Mouse (Mus musculus) gastrocnemius, postnatal 10 days (tissue): ENCODE results near the gene Egfr. TPM values are rescaled to one million over a fixed set of nuclear protein-coding genes. Genes with fewer than 3 reads are reported as not detected.

Experiments used
- DNase-seq: peaks from one replicate; pipeline ENCODE4 v3.0.0; 2021; ENCODE audit warnings: mixed read lengths
- total RNA-seq, 2 experiments: library from RNA; stranded (reverse); gene quantifications; 2 replicates each; pipeline ENCODE4 v1.2.3; 2021

Egfr gene
- total RNA-seq, 2 experiments from 2014 or later: 24.3 to 25.4 TPM

DNA sequence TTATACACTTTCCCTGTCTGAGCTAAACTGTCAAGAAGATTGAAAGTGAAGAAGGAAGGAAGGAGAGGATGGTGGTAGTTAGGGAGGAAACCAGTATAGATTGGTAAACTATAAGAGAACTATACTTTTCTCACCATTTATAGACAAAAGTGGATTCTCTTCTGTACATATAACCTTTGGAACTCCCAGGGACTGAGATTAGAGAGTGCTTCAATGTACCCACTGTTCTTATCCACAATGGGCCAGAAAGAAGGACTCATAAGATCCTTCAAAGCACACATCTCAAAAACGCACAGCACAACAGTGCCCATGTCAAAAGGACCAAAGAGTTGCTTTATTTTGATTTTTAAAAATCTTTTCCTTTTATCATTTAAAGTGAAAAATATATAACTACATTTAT, 148.2 kb downstream of the Egfr start:
- DNase-seq: no peak

DNA sequence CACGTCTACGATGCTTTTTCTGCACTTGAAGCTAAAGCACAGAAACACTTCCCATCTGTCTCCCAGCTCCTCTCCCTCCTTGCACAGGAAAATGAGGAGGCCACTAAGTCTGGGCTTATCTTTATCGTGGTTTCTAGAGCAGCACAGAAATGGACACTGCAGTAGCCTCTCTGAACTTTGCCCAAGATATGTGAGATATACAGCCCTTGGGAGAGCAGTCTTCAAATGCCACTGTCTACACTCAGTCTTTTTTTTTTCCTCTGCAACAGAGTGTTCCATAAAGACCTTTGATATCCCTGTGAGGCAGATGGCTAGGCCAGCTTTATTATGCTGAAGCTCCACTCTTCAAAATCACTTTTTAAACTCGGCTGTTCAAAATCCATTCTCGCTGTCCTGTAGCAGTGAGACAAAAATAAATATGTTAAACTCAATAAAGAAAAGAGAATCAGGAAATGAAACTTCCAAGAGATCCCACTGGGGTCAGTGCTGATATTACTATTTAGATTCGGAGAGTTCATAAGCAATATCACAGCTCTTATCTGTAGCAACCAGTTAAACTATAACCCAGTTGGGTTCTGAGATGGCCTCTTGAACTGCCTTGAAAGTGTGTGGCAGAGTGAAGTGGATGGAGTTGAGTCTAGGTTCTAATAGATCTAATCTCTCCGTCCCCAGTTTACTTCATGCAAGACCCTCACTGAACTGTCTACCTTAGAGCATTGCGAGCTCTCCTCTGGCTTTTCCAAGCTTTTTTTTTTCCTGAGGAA, 148.8 kb downstream of the Egfr start:
- no peak for DNase-seq

DNA sequence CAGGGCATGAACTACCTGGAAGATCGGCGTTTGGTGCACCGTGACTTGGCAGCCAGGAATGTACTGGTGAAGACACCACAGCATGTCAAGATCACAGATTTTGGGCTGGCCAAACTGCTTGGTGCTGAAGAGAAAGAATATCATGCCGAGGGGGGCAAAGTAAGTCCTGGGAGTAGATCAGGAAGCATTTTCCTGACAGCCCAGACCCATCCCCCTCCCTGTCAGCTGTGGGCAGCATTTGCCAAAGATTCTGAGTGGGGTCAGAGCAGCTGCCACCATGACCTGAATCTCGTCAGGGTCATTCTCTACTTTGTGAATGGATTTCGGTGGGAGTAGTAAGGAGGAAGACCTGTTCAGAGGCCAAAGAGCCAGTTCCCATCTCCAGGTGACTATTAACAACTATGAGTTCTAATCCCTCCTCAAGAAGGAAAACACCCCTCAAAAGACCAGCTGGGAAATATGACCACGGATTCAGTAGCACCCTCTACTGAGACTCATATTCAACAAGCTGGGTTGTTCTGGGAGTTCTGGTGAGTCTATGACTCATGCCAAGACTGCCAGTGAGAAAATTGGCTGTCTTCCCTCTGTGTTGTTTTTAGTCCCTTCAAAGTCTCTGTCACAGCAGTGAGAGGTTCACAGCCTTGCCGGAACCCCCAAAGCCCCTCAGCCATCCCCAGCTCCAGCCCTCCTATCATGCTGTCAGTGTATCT, 152.5 kb downstream of the Egfr start:
- DNase-seq: no peak

DNA sequence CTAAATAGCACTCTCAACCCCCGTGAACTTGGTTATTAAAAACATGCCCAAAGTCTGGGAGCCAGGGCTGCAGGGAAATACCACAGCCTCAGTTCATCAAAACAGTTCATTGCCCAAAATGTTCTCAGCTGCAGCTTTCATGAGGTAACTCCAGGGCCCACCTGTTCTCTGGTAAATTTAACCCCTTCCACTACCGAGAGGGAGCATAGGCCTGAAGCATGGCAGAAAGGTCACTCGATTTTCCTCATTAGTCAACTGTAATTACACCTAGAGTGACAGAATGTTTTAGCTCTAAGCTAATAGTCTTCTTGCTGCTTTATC, 153.0 kb downstream of the Egfr start:
- no peak for DNase-seq

DNA sequence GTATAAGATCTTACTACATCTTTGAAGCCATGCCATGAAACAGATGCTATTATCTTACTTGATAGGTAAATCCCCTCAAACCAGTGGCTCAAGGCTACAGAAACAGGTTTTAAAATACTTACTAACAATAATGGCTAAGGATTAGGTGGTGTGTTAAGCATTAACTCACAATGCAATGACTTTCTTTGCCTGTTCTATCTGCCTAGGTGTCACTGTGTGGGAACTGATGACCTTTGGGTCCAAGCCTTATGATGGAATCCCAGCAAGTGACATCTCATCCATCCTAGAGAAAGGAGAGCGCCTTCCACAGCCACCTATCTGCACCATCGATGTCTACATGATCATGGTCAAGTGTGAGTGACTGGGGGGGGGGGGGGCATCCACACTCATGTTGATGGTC, 154.5 kb downstream of the Egfr start:
- DNase-seq: no peak

DNA sequence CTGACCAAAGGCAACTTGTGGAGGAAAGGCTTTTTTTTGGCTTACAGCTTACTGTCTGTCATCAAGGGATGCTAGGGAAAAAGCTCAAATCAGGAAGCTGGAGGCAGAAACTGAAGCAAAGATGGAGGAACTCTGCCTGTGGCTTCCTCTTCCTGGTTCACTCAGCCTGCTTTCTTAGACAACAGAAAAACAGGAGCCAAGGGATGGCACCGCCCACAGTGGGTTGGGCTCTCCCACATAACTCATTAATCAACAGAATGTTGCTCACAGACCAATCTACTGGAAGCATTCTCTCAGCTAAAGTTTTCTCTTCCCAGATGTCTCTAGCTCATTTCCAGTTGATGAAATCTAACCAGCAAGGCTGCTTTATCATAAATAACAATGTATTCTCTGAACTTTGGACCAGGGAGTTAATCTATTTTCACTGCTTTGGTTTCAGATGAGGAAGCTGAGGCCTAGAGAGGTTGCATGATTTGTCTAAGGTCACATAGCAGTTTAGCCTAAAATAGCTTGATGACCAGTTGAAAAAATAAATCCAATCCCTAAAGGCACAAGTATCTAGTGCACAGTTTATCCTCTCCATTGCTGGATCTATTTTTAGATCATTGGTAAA, 155.6 kb downstream of the Egfr start:
- DNase-seq: no peak

DNA sequence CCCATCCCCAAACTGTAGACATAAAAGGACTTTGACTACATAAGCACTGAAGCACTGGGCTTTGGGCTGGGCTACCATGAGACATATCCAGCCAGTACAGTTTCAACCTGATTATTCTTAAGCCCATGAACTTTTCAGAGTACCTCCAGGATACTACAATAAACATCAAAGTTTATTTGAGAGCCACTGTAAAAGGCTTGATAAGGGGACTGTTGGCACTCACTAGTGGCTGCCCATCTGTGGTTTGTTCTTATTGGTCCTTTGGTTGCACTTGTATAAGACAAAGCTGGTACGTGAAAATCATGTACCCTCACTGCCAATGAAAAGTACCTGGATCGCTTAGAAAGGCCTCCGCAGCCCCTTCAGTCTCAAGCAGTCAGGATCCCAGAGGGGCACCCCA, 162.8 kb downstream of the Egfr start:
- no peak for DNase-seq

DNA sequence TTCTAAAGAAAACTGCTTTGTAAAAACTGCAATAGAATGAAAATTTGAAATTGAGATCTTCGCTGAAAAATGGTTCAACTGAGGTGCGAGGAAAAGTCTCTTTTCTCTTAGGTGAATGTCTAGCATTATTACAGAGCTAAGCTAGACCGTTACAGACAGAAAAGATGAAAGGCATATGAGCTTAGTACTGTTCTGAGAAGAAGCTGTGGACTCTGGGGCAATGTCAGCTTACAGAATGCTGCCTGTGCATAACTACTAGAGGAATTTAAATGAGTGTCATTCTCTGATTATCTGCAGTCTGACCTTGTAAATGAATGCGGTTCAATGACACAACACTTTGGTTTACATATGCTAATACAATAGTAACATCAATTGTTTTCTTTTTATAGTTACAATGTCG, 163.8 kb downstream of the Egfr start:
- DNase-seq: no peak

DNA sequence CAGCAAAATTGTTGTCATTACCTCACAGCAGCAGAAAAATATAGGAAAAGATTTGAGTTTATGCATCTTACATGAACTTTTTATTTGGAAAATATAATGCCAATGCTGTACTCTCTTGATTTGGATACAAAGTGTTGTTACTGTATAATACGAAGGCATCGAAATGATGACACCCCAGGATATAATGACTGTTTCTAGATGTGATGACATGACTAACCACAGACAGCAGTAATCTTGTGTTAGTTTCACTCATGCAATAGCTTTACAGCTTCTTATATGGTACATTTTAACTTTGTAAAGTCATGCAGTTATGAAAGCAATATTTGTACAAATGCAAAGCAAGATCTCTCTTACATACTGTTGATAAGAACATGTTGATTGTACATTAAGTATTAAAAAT, 165.5 kb downstream of the Egfr start:
- DNase-seq: no peak

DNA sequence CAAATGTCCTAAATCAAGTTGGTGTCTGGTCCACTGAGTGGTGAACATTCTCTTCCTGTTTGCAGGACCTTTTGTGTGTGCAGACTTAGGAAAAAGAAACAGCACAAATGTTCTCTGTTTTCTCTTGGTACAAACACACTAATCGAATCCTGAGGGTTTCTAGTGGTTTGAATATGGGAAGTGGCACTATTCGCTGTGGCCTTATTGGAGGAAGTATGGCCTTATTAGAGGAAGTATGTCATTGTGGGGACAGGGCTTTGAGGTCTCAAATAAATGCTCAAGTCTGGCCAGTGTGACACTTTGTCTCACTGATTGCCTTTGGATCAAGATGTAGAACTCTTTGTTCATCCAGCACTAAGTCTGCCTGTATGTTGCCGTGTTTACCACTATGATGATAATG, 180.2 kb downstream of the Egfr start:
- no peak for DNase-seq

DNA sequence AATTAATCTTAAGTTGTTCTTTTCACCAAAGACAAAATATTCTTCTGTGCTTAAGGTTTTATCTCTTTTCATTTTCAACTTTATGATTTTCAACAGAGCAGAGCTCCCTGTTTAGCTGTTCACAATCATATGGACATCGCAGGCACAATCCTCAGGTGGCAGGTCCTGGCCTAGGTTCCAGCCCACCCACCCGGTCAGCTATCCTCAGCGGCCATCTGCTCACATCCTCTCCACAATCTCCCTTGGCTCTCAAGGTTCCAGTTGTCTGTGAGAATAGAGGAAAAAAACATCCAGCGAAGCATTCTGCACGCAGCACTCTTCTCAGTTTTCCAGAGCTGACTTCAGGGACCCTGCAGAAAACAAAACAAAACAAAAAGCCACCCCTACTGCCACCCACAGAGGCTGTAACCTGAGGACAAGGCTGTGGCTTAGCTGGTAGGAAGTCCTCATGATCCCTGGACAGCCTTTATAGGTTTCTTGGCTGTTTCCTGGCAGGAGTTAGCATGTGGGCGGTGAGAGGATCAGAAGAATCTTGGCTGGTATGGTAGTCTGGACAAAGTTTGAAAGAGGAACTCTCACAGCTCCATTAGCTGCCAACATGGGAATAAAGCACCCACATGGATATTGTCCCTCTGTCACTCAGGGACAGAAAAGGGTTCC, 183.7 kb downstream of the Egfr start:
- peak; percentile 17 for DNase-seq

DNA sequence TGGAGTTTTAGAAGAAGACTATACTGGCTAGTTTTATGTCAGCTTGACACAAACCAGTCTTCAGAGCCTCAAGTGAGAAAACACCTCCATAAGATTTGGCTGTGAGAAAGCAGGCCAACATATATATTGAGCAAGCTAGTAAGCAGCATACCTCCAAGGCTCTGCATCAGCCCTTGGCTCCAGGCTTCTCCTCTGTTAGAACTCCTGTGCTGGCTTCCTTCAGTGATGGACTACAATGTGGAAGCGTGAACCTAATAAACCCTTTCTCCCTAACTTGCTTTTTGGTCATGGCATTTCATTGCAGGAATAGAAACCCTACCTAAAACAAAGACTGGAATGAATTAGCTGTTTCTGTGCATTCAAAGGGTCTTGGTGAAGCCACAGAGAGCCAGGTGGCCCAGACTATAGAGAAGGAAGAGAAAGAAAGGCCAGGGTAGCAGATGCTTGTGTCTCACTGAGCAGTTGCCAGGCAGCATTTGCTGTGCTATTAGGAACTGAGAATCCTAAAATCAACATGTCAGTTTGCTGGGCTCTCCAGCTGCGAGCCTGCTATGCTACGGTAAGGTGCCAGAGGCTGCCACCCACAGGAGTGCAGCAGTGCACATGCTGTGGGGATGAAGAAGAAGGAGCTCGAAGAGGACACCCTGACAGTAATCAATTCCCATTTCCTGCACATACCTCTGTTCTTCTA, 189.2 kb downstream of the Egfr start:
- DNase-seq: no peak

DNA sequence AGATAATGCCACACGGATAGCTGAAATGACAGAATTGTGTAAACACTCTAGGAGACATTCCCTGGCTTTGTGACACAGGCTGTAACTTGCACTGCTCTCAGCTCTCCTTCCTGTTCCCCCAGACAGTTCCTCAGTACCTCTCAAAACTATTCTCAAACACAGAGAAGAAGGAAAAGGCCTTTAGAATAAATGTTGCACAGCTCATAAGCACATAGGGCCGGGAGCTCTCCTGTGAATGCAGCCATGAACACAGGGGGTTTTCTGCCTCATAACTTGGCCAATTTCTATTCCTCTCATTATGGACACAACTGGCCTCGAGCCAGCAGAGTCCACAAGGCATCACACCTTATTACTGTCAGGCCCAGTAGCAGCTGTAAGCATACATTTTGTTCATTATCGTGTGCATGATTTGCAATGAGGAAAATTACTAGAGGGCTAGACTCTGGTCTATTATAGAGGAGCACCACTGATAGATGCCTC, 190.0 kb downstream of the Egfr start:
- no peak for DNase-seq

DNA sequence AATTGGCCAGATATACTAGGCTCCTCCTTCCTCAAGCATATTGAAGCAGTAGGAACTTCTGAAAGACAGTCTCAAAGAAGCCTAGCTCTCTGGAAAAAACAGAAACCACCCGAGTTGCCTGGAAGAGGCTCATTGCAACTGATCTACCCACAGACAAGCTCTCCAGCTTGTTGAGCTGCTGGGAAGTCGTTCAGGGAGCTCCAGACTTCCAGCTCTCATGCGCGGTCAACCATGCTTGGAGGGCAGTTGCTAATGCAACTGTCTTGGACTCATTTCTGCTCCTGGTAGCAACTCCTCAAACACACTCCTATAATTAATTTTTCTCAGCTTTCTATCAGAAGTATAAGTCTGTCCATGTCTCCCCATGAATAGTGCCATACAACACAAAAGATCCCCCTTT, 191.0 kb downstream of the Egfr start:
- no peak for DNase-seq

DNA sequence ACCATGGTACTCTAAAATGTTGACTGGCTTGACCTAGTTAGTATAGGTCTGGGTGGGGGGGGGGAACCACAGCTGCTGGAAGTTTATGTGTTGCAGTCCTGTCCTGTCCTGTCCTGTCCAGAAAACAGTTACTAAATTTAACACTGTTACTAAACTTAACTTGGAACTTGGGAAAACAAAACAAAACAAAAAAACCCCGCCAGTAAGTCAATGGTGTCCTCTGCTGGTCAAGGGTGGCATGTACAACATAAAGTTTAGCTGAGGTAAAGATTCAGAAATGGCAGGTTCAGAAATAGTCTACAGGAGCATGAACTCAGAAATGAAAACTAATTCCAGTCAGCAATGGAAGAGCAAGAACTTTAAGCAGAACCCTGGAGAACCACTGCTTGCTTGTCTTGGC, 196.8 kb downstream of the Egfr start:
- DNase-seq: peak; percentile 51

DNA sequence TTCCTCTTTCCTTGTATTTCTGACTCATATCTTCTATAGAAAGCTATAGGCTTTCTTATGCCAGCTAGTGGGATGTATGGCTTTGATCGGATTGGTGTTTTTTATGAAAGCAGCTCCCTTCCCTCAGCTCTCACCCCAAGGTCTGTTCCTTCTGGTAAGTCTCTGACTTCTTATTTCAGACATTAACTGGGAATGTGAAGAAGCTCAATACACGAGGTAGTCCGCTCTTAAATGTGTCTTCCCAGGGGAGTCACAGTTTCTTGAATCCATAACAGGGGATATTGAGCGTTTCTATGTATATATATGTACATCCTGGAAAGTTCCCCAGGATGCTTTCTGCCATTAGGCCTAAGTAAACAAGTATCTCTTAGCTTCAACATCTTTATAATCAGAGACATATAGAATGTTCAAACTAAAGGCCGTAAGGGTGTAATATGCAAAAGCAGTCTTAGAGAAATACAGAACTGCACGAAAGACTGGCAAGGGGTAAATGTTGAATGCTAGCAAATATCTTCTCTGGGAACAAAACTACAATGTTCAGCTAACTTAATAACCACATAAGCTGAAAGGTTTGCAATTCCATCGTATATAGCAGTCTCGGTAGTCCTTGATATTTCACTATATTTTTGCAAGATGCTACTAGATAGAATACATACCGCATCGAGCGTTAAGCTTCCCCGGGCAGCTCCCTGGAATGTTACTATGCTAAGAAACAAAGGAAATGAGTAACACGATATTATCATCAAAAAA, 198.4 kb downstream of the Egfr start:
- DNase-seq: no peak

DNA sequence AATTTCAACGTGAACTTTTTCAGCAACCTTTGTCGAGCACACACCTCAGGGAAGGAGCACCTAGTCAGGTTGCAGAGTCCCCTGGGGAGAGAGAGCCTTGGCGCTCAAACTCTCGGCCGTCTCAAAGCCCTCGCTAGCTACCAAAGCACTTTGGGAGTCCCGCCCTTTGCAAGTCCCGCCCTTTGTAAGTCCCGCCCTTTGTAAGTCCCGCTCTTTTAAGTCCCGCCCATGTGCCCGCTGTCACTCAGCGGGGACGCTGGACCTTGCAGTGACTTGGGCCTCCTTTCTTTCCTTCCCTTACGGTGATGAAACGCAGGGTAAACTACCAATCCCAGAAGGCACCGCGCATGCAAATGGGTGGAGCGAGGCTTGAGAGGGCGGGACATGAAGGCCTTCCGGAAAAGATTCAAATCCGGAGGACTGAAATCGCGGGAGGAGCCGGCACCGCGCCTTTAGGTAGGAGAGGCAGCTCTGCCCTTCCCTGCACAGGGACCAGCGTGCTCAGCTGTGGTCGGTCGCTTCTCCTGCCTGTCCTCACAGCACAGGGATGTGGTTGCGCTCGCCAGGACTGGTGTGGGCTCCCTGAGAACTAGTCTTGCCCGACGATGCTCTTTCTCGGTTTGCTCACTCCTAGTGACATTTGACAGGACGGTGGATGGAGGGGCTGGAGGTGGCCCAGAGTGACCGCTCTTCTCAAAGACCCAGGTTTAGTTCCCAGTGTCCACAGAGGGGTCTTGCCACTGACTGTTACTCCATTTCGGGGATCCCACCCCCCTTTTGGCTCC, 199.2 kb downstream of the Egfr start, which contains the start of gene Fbxo48:
Fbxo48 (plus strand) TSS at position 400 of the 785 bp plus-strand sequence.
- DNase-seq: peak; percentile 88

DNA sequence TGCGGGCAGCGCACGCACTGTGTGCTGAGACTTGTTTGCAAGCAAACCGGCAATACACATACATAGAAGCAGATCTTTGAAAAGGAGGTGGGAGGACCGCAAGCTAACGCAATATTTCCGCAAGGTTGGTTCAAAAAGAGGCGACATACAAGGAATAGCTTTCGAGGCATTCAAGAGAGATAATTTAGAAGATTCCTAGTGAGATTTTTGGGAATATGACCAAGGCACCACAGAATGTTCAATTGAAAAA, 199.7 kb downstream of the Egfr start:
- DNase-seq: no peak

DNA sequence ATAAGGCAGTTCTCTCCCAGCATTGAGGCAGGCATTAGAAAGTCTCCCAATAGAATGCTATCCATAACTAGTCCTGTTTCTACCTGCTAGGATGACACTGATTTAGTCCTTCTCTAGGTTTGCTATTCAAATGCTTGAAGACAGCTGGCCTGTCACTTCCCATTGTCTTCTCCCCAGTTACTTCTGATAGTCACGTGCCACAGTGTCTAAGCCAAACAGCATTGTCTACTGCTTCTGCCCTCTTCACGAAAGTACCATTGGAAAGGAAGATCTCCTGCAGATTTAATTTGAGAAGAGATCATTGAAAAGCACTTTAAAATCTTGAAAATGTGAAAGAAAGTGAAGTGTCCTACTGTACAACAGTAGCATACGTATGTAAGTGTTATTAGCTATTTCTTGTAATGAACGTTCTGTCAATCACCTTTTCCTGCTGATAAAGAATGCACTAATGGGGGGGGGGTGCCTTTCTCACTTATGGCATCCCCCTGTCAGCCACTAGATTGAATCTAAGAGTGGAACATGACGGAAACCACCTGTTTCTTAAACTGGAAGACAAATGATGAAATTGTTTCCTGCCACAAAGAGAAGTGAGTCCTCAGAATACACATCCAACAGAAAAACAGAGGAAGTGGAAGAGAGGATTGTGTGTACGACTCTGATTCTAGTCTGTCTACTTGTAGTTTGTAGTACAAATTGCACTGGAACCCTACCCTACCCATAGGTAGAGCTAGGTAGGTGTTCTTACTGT, 204.3 kb downstream of the Egfr start:
- no peak for DNase-seq

DNA sequence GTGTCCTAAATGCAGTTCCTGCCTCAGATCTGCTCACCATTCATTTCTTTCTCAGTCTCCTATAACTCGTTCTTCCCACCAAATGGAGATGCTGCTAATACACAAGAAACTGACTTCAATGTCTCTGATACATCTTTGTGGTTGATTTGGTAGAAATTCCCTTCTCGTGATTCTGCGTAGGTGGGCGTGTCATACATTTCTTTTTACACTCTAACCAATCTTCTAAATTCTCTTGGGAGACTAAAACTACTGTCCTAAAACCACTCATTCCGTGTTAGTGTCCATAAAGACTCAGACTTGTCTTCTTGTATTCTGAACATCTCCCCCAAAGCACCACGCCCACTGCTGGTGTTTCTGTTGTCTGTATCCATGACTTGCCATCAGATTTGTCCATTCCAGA, 205.0 kb downstream of the Egfr start:
- no peak for DNase-seq
